Mouse (Mus musculus) myocyte (in vitro differentiated cells): ENCODE measurements at regions not wholly inside any gene's neighbourhood (a gene's known extent, or its start where the extent isn't known, plus 50 kb on each side); places are given as distances from the start of the nearest gene placed in this dataset.

Experiments used
- MYOD1 ChIP-seq, 3 experiments: IDR thresholded peaks; one replicate each; pipeline ENCODE4 v1.6.1; 2011; ENCODE audit warnings: control low read depth in 2 of 3, low read depth in 2 of 3, mild to moderate bottlenecking in 2 of 3, moderate library complexity in 1 of 3; ENCODE audit not compliant: insufficient read length in 2 of 3, control insufficient read depth in 1 of 3
- MYOG ChIP-seq, 3 experiments: IDR thresholded peaks; one replicate each; pipeline ENCODE4 v1.6.1; 2011; ENCODE audit warnings: control low read depth in 2 of 3, low read depth in 2 of 3, mild to moderate bottlenecking in 2 of 3; ENCODE audit not compliant: insufficient read length in 2 of 3, control insufficient read depth in 1 of 3, insufficient read depth in 1 of 3
- TCF12 ChIP-seq: IDR thresholded peaks from one replicate; pipeline ENCODE4 v1.6.1; 2011; ENCODE audit warnings: mild to moderate bottlenecking, control low read depth; ENCODE audit not compliant: poor library complexity, insufficient read depth, severe bottlenecking

DNA sequence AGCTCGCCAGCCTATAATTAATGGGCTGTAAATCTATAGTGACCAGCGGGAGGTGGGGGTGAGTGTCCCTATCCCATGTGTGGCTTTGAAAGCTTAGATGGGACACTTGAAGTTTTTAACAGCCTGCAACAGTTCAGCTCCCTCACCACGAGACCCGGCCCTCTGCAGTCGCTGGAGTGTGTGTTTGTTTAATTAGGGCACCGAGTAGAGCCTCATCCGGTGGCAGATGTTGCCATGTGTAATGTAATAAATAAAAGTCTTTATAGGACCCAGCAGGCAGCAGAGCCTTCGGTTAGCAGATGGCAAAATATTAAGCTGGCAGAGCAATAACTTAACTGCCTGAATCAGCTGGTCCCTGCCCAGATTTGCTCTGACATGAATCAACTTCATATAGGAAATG is 177.1 kb downstream of the Nucb2 start:
- TF ChIP-seq MYOD1 (IDR thresholded peaks at IDR 0.05; ENCODE audit: control insufficient read depth in 1 of 3, insufficient read length in 2 of 3, low read depth in 2 of 3): no peak
- no peak for TF ChIP-seq TCF12
- no peak for TF ChIP-seq MYOG (IDR thresholded peaks at IDR 0.05; ENCODE audit: control insufficient read depth in 1 of 3, insufficient read depth in 1 of 3, insufficient read length in 2 of 3, low read depth in 2 of 3)
